In the genomic region with DNA sequence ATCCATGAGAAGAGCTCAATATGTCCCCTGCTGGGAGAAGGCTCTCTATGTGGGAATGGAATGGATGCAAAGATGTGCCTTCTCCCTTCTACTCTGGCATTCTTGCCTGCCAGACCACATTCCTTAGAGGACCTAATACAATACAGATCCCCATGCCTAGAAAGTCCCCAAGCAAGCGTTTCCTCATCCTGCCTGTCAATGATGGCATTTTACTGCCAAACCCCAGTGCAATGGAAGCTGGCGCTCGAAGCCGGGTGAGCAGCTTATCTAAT, we compare ENCODE assay signal across 14 mouse cellular contexts.
"Had no signal": no experiment of that assay in that cellular context is flagged by ENCODE, and none has a peak within 500 bp of the region (broad histone marks: within the 10 kb centered on the region; RNA-seq: fewer than 3 reads in every experiment).

No protein-coding gene starts in this region.

- H3K27me3 ChIP-seq: limb, embryonic 13.5 days; neural tube, embryonic 13.5 days; stomach, embryonic 15.5 days had no signal

- H3K27ac ChIP-seq: layer of hippocampus, adult 2 months; limb, embryonic 13.5 days; liver, embryonic 14.5 days; neural tube, embryonic 13.5 days; stomach, embryonic 15.5 days had no signal

- H3K9me3 ChIP-seq: limb, embryonic 13.5 days; neural tube, embryonic 13.5 days; stomach, embryonic 15.5 days had no signal

- H3K9ac ChIP-seq: limb, embryonic 13.5 days; liver, embryonic 14.5 days; neural tube, embryonic 13.5 days; stomach, embryonic 15.5 days had no signal

- H3K4me3 ChIP-seq: layer of hippocampus, adult 2 months; limb, embryonic 13.5 days; neural tube, embryonic 13.5 days; stomach, embryonic 15.5 days had no signal

- DNase-seq: kidney, postnatal 10 days; kidney, postnatal 4 days; left cerebral cortex, postnatal 4 days; lung, adult 18-20 months; lung, postnatal 36 days; midbrain, embryonic 14.5 days; right cerebral cortex, postnatal 14 days; thymus, adult 2 months; thymus, postnatal 25 days had no signal

- H3K4me1 ChIP-seq: limb, embryonic 13.5 days; neural tube, embryonic 13.5 days; stomach, embryonic 15.5 days had no signal

- H3K4me2 ChIP-seq: limb, embryonic 13.5 days; neural tube, embryonic 13.5 days; stomach, embryonic 15.5 days had no signal
